Mouse (Mus musculus): ENCODE measurements at regions not wholly inside any gene's neighbourhood (a gene's known extent, or its start where the extent isn't known, plus 50 kb on each side); places are given as distances from the start of the nearest gene placed in this dataset.

DNA sequence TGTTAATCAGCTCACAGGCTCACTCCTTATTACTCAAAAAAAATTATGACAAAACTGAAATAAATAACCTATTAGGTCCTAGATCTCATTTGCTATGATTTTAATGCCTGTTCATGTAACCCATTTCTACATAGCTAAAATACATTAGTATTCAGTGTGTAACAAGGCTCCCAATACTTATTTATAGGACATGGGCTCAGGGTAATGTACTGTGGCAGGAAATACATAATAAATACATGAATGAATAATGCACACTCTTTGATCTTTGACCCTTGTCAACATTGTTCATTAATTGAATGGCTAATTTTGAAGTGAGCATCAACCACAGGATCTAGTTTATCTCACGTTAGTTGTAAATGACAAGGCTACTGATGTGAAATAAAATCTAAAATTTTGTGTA lies 340.4 kb upstream of the Tecrl start:
- TF ChIP-seq CTCF (IDR thresholded peaks at IDR 0.05; ENCODE audit: control insufficient read depth, insufficient read depth, insufficient replicate concordance, low read depth, low read length) (no peak), POLR2A (IDR thresholded peaks at IDR 0.05; ENCODE audit: control insufficient read depth, low read depth, low read length) (no peak)

Data from testis, adult 2 months (tissue).